Mouse (Mus musculus): ENCODE measurements around the gene Plppr3. TPM values are rescaled to one million over a fixed set of nuclear protein-coding genes. Genes with fewer than 3 reads are reported as not detected.
A peak's percentile ranks its signal among the peaks of the same experiment; 100 is the strongest.

Gene Plppr3
- polyA plus RNA-seq, 1 experiment from 2014 or later, result 131 TPM

GRCm38 (mm10) chr10:79854801-79855541 is 19.5 kb downstream of the Plppr3 start:
- peaks cover 39% of the 10 kb centered on the region for H3K4me1 ChIP-seq (replicated peaks; ENCODE audit: control insufficient read depth, insufficient read depth, low read length)

GRCm38 (mm10) chr10:79853860-79854795 is 20.3 kb downstream of the Plppr3 start, which contains the start of gene Ptbp1:
Gene Ptbp1 (plus strand): TSS chr10:79854427.
- WGBS, result under 1% methylated on average over 75 of the region's 75 CpGs
- DNase-seq (ENCODE audit: low spot score) (peak; percentile 100), ATAC-seq (replicated peaks; ENCODE audit: low FRiP score) (peak; percentile 92)
- peak within 1 kb of the TSS; percentile 98 for H3K4me3 ChIP-seq (ENCODE audit: low read depth, low read length)
- H3K27ac ChIP-seq (ENCODE audit: low read depth, low read length), result peak within 1 kb of the TSS; percentile 100
- H3K4me2 ChIP-seq (ENCODE audit: low read depth, low read length, severe bottlenecking), result peak within 1 kb of the TSS; percentile 88
- H3K9me3 ChIP-seq (ENCODE audit: control insufficient read depth, low read length), result no peaks in the 10 kb centered on the region
- peaks cover under 1% of the 10 kb centered on the region; the same call in 1 of the 2 replicates for H3K36me3 ChIP-seq (ENCODE audit: control insufficient read depth, insufficient read depth, low read length)
- peaks cover 39% of the 10 kb centered on the region for H3K4me1 ChIP-seq (replicated peaks; ENCODE audit: control insufficient read depth, insufficient read depth, low read length)
- H3K9ac ChIP-seq (ENCODE audit: low read length), result peak within 1 kb of the TSS; percentile 98
- H3K27me3 ChIP-seq (ENCODE audit: control insufficient read depth, insufficient read depth, low read length), result no peaks in the 10 kb centered on the region

More at GRCm38 (mm10) chr10:79854801-79855541, 19.5 kb downstream of the Plppr3 start:
- peak; percentile 53 for ATAC-seq (replicated peaks; ENCODE audit: low FRiP score)
- H3K27ac ChIP-seq (ENCODE audit: low read depth, low read length), result peak overlapping the region; percentile 100
- peak overlapping the region; percentile 98 for H3K4me3 ChIP-seq (ENCODE audit: low read depth, low read length)
- H3K36me3 ChIP-seq (ENCODE audit: control insufficient read depth, insufficient read depth, low read length), result peaks cover 8% of the 10 kb centered on the region; the same call in 1 of the 2 replicates
- peak overlapping the region; percentile 88 for H3K4me2 ChIP-seq (ENCODE audit: low read depth, low read length, severe bottlenecking)
- H3K9ac ChIP-seq (ENCODE audit: low read length), result peak overlapping the region; percentile 98
- peak; percentile 91 for DNase-seq (ENCODE audit: low spot score)
- no peaks in the 10 kb centered on the region for H3K27me3 ChIP-seq (ENCODE audit: control insufficient read depth, insufficient read depth, low read length)
- H3K9me3 ChIP-seq (ENCODE audit: control insufficient read depth, low read length), result no peaks in the 10 kb centered on the region
- under 1% methylated on average over 82 of the region's 83 CpGs for WGBS

- peak overlapping the region; percentile 87 for H3K4me2 ChIP-seq (ENCODE audit: low read depth, low read length, severe bottlenecking)
- H3K4me3 ChIP-seq (ENCODE audit: low read depth, low read length), result peak overlapping the region; percentile 98
- H3K9ac ChIP-seq (ENCODE audit: low read length), result peak overlapping the region; percentile 83
- no peaks in the 10 kb centered on the region for H3K9me3 ChIP-seq (ENCODE audit: control insufficient read depth, low read length)
- H3K4me1 ChIP-seq (replicated peaks; ENCODE audit: control insufficient read depth, insufficient read depth, low read length), result peaks cover 39% of the 10 kb centered on the region
- no peaks in the 10 kb centered on the region; the same call in 1 of the 2 replicates for H3K36me3 ChIP-seq (ENCODE audit: control insufficient read depth, insufficient read depth, low read length)
- H3K27ac ChIP-seq (ENCODE audit: low read depth, low read length), result peak overlapping the region; percentile 100
- DNase-seq (ENCODE audit: low spot score) (peak; percentile 92), ATAC-seq (replicated peaks; ENCODE audit: low FRiP score) (peak; percentile 34)
- H3K27me3 ChIP-seq (ENCODE audit: control insufficient read depth, insufficient read depth, low read length), result no peaks in the 10 kb centered on the region
- WGBS, result 1% methylated on average over 15 of the region's 15 CpGs
These were observed 21.0 kb downstream of the Plppr3 start for GRCm38 (mm10) chr10:79853392-79853791.

GRCm38 (mm10) chr10:79852827-79853226 is 21.6 kb downstream of the Plppr3 start:
- H3K27me3 ChIP-seq (ENCODE audit: control insufficient read depth, insufficient read depth, low read length), result no peaks in the 10 kb centered on the region
- no peaks in the 10 kb centered on the region; the same call in 1 of the 2 replicates for H3K36me3 ChIP-seq (ENCODE audit: control insufficient read depth, insufficient read depth, low read length)
- ATAC-seq (replicated peaks; ENCODE audit: low FRiP score) (no peak), DNase-seq (ENCODE audit: low spot score) (no peak)
- 30% methylated on average over 8 of the region's 8 CpGs for WGBS
- peak overlapping the region; percentile 87 for H3K4me2 ChIP-seq (ENCODE audit: low read depth, low read length, severe bottlenecking)
- no peaks in the 10 kb centered on the region for H3K9me3 ChIP-seq (ENCODE audit: control insufficient read depth, low read length)
- H3K4me1 ChIP-seq (replicated peaks; ENCODE audit: control insufficient read depth, insufficient read depth, low read length), result peaks cover 34% of the 10 kb centered on the region
- H3K27ac ChIP-seq (ENCODE audit: low read depth, low read length), result peak overlapping the region; percentile 100
- H3K4me3 ChIP-seq (ENCODE audit: low read depth, low read length), result peak overlapping the region; percentile 98
- peak overlapping the region; percentile 83 for H3K9ac ChIP-seq (ENCODE audit: low read length)

- no peaks in the 10 kb centered on the region; the same call in 1 of the 2 replicates for H3K36me3 ChIP-seq (ENCODE audit: control insufficient read depth, insufficient read depth, low read length)
- peak overlapping the region; percentile 87 for H3K4me2 ChIP-seq (ENCODE audit: low read depth, low read length, severe bottlenecking)
- ATAC-seq (replicated peaks; ENCODE audit: low FRiP score) (no peak), DNase-seq (ENCODE audit: low spot score) (no peak)
- peak overlapping the region; percentile 98; the same call in 1 of the 2 replicates for H3K4me3 ChIP-seq (ENCODE audit: low read depth, low read length)
- WGBS, result 74% methylated on average over 9 of the region's 9 CpGs
- H3K27me3 ChIP-seq (ENCODE audit: control insufficient read depth, insufficient read depth, low read length), result no peaks in the 10 kb centered on the region
- peaks cover 28% of the 10 kb centered on the region for H3K4me1 ChIP-seq (replicated peaks; ENCODE audit: control insufficient read depth, insufficient read depth, low read length)
- no peaks in the 10 kb centered on the region for H3K9me3 ChIP-seq (ENCODE audit: control insufficient read depth, low read length)
- peak overlapping the region; percentile 83 for H3K9ac ChIP-seq (ENCODE audit: low read length)
- peak overlapping the region; percentile 100 for H3K27ac ChIP-seq (ENCODE audit: low read depth, low read length)
These were observed 22.2 kb downstream of the Plppr3 start for GRCm38 (mm10) chr10:79852107-79852789.

- Histone ChIP-seq H3K4me2 (ENCODE audit: low read depth, low read length, severe bottlenecking) (peak overlapping the region; percentile 87; the same call in 1 of the 2 replicates), H3K4me1 (replicated peaks; ENCODE audit: control insufficient read depth, insufficient read depth, low read length) (peaks cover 22% of the 10 kb centered on the region), H3K9ac (ENCODE audit: low read length) (peak overlapping the region; percentile 83), H3K36me3 (ENCODE audit: control insufficient read depth, insufficient read depth, low read length) (no peaks in the 10 kb centered on the region), H3K4me3 (ENCODE audit: low read depth, low read length) (no peak overlapping the region), H3K27me3 (ENCODE audit: control insufficient read depth, insufficient read depth, low read length) (no peaks in the 10 kb centered on the region), H3K9me3 (ENCODE audit: control insufficient read depth, low read length) (no peaks in the 10 kb centered on the region), H3K27ac (ENCODE audit: low read depth, low read length) (peak overlapping the region; percentile 100; the same call in 1 of the 2 replicates)
- WGBS, result 92% methylated on average over 3 of the region's 3 CpGs
- ATAC-seq (replicated peaks; ENCODE audit: low FRiP score) (no peak), DNase-seq (ENCODE audit: low spot score) (no peak)
These were observed 22.8 kb downstream of the Plppr3 start for GRCm38 (mm10) chr10:79851653-79852052.

GRCm38 (mm10) chr10:79849941-79850628 is 24.3 kb downstream of the Plppr3 start:
- peaks cover 16% of the 10 kb centered on the region for H3K4me1 ChIP-seq (replicated peaks; ENCODE audit: control insufficient read depth, insufficient read depth, low read length)
- no peak overlapping the region for H3K4me2 ChIP-seq (ENCODE audit: low read depth, low read length, severe bottlenecking)
- 94% methylated on average over 8 of the region's 8 CpGs for WGBS
- H3K27me3 ChIP-seq (ENCODE audit: control insufficient read depth, insufficient read depth, low read length), result no peaks in the 10 kb centered on the region
- no peaks in the 10 kb centered on the region for H3K9me3 ChIP-seq (ENCODE audit: control insufficient read depth, low read length)
- DNase-seq (ENCODE audit: low spot score), result no peak
- ATAC-seq (replicated peaks; ENCODE audit: low FRiP score), result no peak
- H3K4me3 ChIP-seq (ENCODE audit: low read depth, low read length), result no peak overlapping the region
- H3K9ac ChIP-seq (ENCODE audit: low read length), result no peak overlapping the region
- no peak overlapping the region for H3K27ac ChIP-seq (ENCODE audit: low read depth, low read length)
- no peaks in the 10 kb centered on the region for H3K36me3 ChIP-seq (ENCODE audit: control insufficient read depth, insufficient read depth, low read length)

Data from forebrain, embryonic 11.5 days (tissue).